Mouse (Mus musculus): ENCODE data around the gene Tiprl.

DNA sequence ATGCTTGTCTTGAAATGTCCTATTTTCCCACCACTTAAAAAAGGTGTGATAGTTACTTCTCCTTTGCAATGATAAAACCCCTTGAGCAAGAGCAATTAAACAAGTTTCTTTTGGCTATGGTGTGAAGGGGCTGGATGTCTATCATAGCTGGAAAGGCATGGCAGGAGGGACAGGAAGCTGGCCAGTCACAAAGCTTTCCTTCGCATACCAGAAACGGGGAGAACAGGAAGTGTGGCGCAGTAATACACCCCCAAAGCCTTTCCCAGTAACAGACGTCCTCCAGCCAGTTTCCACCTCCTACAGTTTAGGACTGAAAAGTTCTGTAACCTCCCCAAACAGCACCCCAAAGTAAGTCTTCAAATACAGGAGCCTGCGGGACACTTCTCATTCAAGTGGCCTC is 66.6 kb downstream of the Tiprl start:
- TF ChIP-seq CTCF (conservative IDR thresholded peaks at IDR 0.05; ENCODE audit: low read length): no peak
- TF ChIP-seq NANOG (IDR thresholded peaks at IDR 0.05; ENCODE audit: borderline replicate concordance, low read length): no peak
